Mouse (Mus musculus): ENCODE data around the gene Lypd1.

Lypd1 gene

DNA sequence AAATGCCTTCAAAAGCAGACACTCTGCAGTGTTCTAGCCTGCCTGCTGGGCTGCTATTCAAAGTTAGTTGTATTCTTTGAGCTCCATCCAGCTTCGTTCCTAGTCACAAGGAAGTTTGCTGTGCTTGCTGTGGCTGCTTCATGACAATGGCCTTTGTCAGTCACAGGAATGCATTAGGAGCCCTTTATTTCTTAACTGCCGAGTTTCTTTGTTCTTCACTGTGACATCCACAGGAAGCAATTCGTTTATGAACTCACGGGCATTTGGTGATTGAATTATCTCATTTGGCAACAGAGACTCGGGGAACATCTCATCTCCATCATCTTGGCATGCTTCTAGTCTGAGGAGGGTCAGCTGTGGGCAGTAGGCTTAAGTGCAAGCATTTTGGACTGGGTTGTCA lies 58.3 kb downstream of the Lypd1 start:
- no peaks in the 10 kb centered on the region for H3K27me3 ChIP-seq (ENCODE audit: control insufficient read depth, insufficient read depth, low read length, poor library complexity, severe bottlenecking)
- DNase-seq (ENCODE audit: low read depth, low spot score): no peak
- H3K36me3 ChIP-seq (ENCODE audit: control insufficient read depth, insufficient read depth, low read length, poor library complexity, severe bottlenecking): no peaks in the 10 kb centered on the region

DNA sequence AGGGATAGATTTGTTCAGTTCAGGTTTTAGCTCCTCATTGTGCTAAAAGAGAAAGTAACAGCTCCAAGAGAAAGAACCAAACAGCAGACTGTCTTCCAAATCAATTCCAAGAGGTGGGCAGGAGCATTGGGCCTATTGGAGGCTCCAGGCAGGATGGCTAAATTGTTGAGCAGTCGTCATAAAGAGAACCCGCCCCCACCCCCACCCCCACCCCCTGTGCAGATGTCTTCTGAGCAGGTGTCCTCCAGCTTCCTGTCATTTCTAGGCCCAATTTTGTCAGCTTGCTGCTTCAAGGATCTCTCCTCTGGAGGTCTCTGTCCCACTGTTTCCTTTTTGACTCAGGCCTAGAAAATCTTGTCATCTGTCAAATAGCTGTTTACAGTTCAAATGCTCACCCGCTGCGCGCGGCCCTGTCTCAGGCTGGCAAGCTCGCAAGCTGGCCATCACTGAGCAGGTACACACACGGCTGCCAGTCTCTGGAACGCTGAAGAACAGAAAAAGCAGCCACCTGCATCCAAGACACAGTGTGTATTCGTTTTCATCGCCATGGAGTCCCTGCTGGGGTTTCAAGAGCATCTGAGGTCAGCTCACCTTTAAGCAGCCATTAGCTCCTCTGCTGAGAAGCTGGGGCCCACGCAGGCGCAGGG lies 73.0 kb downstream of the Lypd1 start:
- Histone ChIP-seq H3K27me3 (ENCODE audit: control insufficient read depth, insufficient read depth, low read length, poor library complexity, severe bottlenecking) (no peaks in the 10 kb centered on the region), H3K36me3 (ENCODE audit: control insufficient read depth, insufficient read depth, low read length, poor library complexity, severe bottlenecking) (no peaks in the 10 kb centered on the region)
- no peak for DNase-seq (ENCODE audit: low read depth, low spot score)

DNA sequence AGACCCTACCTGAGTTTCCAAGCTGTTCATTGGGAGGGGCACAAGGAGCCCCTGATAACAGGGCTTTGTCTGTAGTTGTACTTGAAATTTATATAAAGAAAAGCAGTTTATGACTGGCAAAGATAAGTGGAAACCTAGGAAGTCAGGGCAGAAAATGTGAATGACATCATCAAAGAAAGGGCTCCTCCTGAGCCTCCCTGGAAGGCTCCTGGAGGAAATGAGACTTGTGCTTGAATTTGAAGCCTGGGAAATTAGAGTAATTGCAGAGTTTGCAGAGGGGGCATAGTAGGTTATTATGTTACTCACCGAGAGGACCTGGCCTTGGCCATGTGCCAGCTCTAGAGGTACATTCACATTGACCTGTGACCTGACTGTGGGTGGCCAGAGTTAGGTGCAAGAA lies 75.4 kb downstream of the Lypd1 start:
- Histone ChIP-seq H3K36me3 (ENCODE audit: control insufficient read depth, insufficient read depth, low read length, poor library complexity, severe bottlenecking) (no peaks in the 10 kb centered on the region), H3K27me3 (ENCODE audit: control insufficient read depth, insufficient read depth, low read length, poor library complexity, severe bottlenecking) (no peaks in the 10 kb centered on the region)
- DNase-seq (ENCODE audit: low read depth, low spot score): no peak

GRCm38 (mm10) chr1:125823611-125824010 lies 89.3 kb downstream of the Lypd1 start:
- DNase-seq (ENCODE audit: low read depth, low spot score): no peak
- H3K36me3 ChIP-seq (ENCODE audit: control insufficient read depth, insufficient read depth, low read length, poor library complexity, severe bottlenecking): no peaks in the 10 kb centered on the region
- H3K27me3 ChIP-seq (ENCODE audit: control insufficient read depth, insufficient read depth, low read length, poor library complexity, severe bottlenecking): no peaks in the 10 kb centered on the region

GRCm38 (mm10) chr1:125821101-125821500 lies 91.8 kb downstream of the Lypd1 start:
- DNase-seq (ENCODE audit: low read depth, low spot score): no peak
- H3K27me3 ChIP-seq (ENCODE audit: control insufficient read depth, insufficient read depth, low read length, poor library complexity, severe bottlenecking): no peaks in the 10 kb centered on the region
- no peaks in the 10 kb centered on the region for H3K36me3 ChIP-seq (ENCODE audit: control insufficient read depth, insufficient read depth, low read length, poor library complexity, severe bottlenecking)
